Mouse (Mus musculus): ENCODE data around the gene Klkb1. TPM values are rescaled to one million over a fixed set of nuclear protein-coding genes. Genes with fewer than 3 reads are reported as not detected.

Klkb1 gene
- polyA plus RNA-seq, 1 experiment = not detected

DNA sequence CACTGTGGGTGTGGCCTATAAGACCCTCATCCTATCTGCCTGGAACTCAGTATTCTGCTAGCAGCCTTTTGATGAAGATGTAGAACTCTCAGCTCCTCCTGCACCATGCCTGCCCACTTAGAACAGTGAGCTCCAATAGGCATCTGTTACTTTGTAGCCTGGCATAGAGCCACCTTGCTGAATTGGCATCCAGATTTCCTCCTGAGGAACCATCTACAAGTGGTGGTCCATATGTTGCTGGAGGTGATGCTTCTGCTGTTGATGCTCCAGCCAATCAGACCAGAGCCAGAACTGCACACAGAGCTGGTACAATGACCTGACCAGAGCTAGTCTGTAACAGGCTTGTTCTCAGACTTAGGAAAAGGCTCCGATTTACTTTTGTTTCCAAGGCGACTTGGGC, 2.9 kb downstream of the Klkb1 start:
- H3K79me2 ChIP-seq (ENCODE audit: control insufficient read depth, insufficient read depth) = no peaks in the 10 kb centered on the region
- no peaks in the 10 kb centered on the region for H3K27me3 ChIP-seq (ENCODE audit: control insufficient read depth, insufficient read depth, insufficient read length)
- TF ChIP-seq USF1 (IDR thresholded peaks at IDR 0.05; ENCODE audit: low read depth) (no peak), CEBPB (IDR thresholded peaks at IDR 0.05; ENCODE audit: low read depth) (no peak), MAX (IDR thresholded peaks at IDR 0.05) (no peak)
- H3ac ChIP-seq (ENCODE audit: control insufficient read depth, insufficient read length, low read depth) = no peak overlapping the region
- H3K36me3 ChIP-seq (ENCODE audit: control insufficient read depth, insufficient read depth) = no peaks in the 10 kb centered on the region
- H3K79me3 ChIP-seq (ENCODE audit: low read depth) = no peaks in the 10 kb centered on the region
- H3K4me3 ChIP-seq (ENCODE audit: insufficient read depth, poor library complexity, severe bottlenecking) = no peak overlapping the region

DNA sequence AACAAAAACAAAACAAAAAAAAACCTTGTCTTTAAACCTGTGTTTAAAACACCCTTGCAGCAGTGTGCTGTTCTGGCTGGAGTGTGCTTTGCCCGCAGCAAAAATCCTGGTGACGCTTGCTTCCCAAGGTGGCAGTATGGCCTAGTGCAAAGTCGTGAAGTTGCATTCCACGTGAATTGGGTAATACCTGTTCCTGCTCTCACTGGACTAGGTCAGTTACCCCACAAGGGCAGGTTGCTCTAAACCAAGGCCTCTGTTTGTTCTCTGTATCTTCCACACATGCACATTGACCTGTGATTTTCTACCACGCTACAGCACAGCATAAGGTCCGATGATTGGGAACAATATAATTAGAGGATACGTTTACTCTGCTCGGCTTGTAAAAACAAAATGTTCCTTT, 13.0 kb downstream of the Klkb1 start:
- H3K79me2 ChIP-seq (ENCODE audit: control insufficient read depth, insufficient read depth) = no peaks in the 10 kb centered on the region
- no peaks in the 10 kb centered on the region for H3K27me3 ChIP-seq (ENCODE audit: control insufficient read depth, insufficient read depth, insufficient read length)
- no peaks in the 10 kb centered on the region for H3K79me3 ChIP-seq (ENCODE audit: low read depth)
- no peaks in the 10 kb centered on the region for H3K36me3 ChIP-seq (ENCODE audit: control insufficient read depth, insufficient read depth)
- H3K4me3 ChIP-seq (ENCODE audit: insufficient read depth, poor library complexity, severe bottlenecking) = no peak overlapping the region
- TF ChIP-seq CTCF (IDR thresholded peaks at IDR 0.05; ENCODE audit: control insufficient read depth, insufficient read depth, insufficient read length) = no peak
- TF ChIP-seq MAX (IDR thresholded peaks at IDR 0.05) = no peak
- TF ChIP-seq FOSL1 (IDR thresholded peaks at IDR 0.05; ENCODE audit: insufficient read depth, low read length, poor library complexity, severe bottlenecking) = no peak
- no peak for TF ChIP-seq MYOD1 (IDR thresholded peaks at IDR 0.05; ENCODE audit: control insufficient read depth, insufficient read length, low read depth)
- TF ChIP-seq USF1 (IDR thresholded peaks at IDR 0.05; ENCODE audit: low read depth) = no peak
- TF ChIP-seq MYOG (IDR thresholded peaks at IDR 0.05; ENCODE audit: control insufficient read depth, extremely low read depth, insufficient read length) = no peak
- TF ChIP-seq CEBPB (IDR thresholded peaks at IDR 0.05; ENCODE audit: low read depth) = no peak
- no peak overlapping the region for H3ac ChIP-seq (ENCODE audit: control insufficient read depth, insufficient read length, low read depth)

DNA sequence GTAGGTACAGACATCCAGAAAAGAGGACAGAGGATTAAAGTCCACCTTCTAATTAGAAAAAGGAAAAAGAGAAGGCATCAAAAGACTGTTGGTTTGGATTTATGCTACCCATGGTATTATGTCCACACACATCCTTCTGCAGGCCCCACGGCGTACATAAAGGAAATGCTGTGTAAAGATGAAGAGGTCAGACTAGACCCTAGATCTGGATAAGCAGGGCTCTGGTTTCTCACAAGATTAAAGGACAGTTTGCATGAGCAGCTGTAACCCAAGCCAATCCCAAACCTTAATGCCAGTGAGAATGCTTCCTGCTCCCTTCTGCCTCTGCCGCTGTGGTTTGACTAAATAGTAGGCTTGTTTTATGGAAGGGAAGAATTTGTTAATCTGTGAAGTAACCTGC, 17.2 kb downstream of the Klkb1 start:
- Histone ChIP-seq H3K27me3 (ENCODE audit: control insufficient read depth, insufficient read depth, insufficient read length) (no peaks in the 10 kb centered on the region), H3K79me3 (ENCODE audit: low read depth) (no peaks in the 10 kb centered on the region), H3K36me3 (ENCODE audit: control insufficient read depth, insufficient read depth) (no peaks in the 10 kb centered on the region), H3K79me2 (ENCODE audit: control insufficient read depth, insufficient read depth) (no peaks in the 10 kb centered on the region), H3ac (ENCODE audit: control insufficient read depth, insufficient read length, low read depth) (no peak overlapping the region), H3K4me3 (ENCODE audit: insufficient read depth, poor library complexity, severe bottlenecking) (no peak overlapping the region)
- TF ChIP-seq FOSL1 (IDR thresholded peaks at IDR 0.05; ENCODE audit: insufficient read depth, low read length, poor library complexity, severe bottlenecking) = no peak
- TF ChIP-seq CEBPB (IDR thresholded peaks at IDR 0.05; ENCODE audit: low read depth) = no peak
- no peak for TF ChIP-seq MAX (IDR thresholded peaks at IDR 0.05)
- no peak for TF ChIP-seq MYOD1 (IDR thresholded peaks at IDR 0.05; ENCODE audit: control insufficient read depth, insufficient read length, low read depth)
- no peak for TF ChIP-seq CTCF (IDR thresholded peaks at IDR 0.05; ENCODE audit: control insufficient read depth, insufficient read depth, insufficient read length)
- TF ChIP-seq MYOG (IDR thresholded peaks at IDR 0.05; ENCODE audit: control insufficient read depth, extremely low read depth, insufficient read length) = no peak
- no peak for TF ChIP-seq USF1 (IDR thresholded peaks at IDR 0.05; ENCODE audit: low read depth)

DNA sequence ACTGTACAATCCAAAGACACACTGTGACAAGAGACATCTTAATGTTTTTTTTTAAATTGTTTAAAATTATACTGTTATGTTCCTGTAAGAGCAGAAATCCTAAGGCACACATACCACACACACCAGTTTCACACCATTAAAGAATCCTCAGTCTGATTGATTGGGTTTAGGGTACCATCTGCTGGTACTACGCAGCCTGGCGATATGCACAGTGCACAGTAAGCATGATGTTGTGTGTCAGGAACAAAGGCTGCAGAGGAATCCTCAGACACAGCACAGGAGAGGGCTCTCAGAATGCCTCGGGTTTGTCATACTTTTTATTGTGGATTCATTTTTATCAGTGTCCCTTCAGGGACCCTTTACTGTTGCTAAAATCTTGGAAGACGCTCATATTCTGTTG, 20.3 kb downstream of the Klkb1 start:
- Histone ChIP-seq H3ac (ENCODE audit: control insufficient read depth, insufficient read length, low read depth) (no peak overlapping the region), H3K79me2 (ENCODE audit: control insufficient read depth, insufficient read depth) (no peaks in the 10 kb centered on the region), H3K36me3 (ENCODE audit: control insufficient read depth, insufficient read depth) (no peaks in the 10 kb centered on the region), H3K79me3 (ENCODE audit: low read depth) (no peaks in the 10 kb centered on the region), H3K4me3 (ENCODE audit: insufficient read depth, poor library complexity, severe bottlenecking) (no peak overlapping the region), H3K27me3 (ENCODE audit: control insufficient read depth, insufficient read depth, insufficient read length) (no peaks in the 10 kb centered on the region)
- TF ChIP-seq MAX (IDR thresholded peaks at IDR 0.05) = no peak
- TF ChIP-seq CTCF (IDR thresholded peaks at IDR 0.05; ENCODE audit: control insufficient read depth, insufficient read depth, insufficient read length) = no peak
- TF ChIP-seq USF1 (IDR thresholded peaks at IDR 0.05; ENCODE audit: low read depth) = no peak
- TF ChIP-seq MYOG (IDR thresholded peaks at IDR 0.05; ENCODE audit: control insufficient read depth, extremely low read depth, insufficient read length) = no peak
- no peak for TF ChIP-seq CEBPB (IDR thresholded peaks at IDR 0.05; ENCODE audit: low read depth)
- TF ChIP-seq FOSL1 (IDR thresholded peaks at IDR 0.05; ENCODE audit: insufficient read depth, low read length, poor library complexity, severe bottlenecking) = no peak
- TF ChIP-seq MYOD1 (IDR thresholded peaks at IDR 0.05; ENCODE audit: control insufficient read depth, insufficient read length, low read depth) = no peak

DNA sequence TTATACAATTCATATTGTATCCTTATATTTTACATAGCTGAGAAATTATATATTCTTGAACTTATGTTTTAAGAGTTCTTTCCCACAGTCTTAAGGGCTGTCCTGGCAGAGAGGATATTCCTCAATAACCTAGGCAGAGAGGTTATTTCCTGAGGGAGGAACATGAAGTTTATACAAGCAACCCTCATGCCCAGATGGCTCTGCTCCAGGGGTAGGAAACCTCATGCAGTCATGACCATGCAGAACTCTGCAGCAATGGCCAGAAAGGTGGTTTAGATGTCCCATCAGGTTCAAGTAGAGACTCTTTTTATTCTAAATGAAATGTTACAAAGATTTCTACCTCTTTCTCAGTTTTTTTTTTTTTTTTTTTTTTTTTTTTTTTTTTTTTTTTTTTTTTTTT, 25.6 kb downstream of the Klkb1 start:
- H3K4me3 ChIP-seq (ENCODE audit: insufficient read depth, poor library complexity, severe bottlenecking) = no peak overlapping the region
- H3K27me3 ChIP-seq (ENCODE audit: control insufficient read depth, insufficient read depth, insufficient read length) = no peaks in the 10 kb centered on the region
- H3ac ChIP-seq (ENCODE audit: control insufficient read depth, insufficient read length, low read depth) = no peak overlapping the region
- H3K79me3 ChIP-seq (ENCODE audit: low read depth) = no peaks in the 10 kb centered on the region
- H3K79me2 ChIP-seq (ENCODE audit: control insufficient read depth, insufficient read depth) = no peaks in the 10 kb centered on the region
- H3K36me3 ChIP-seq (ENCODE audit: control insufficient read depth, insufficient read depth) = no peaks in the 10 kb centered on the region
- TF ChIP-seq MYOG (IDR thresholded peaks at IDR 0.05; ENCODE audit: control insufficient read depth, extremely low read depth, insufficient read length) (no peak), CTCF (IDR thresholded peaks at IDR 0.05; ENCODE audit: control insufficient read depth, insufficient read depth, insufficient read length) (no peak), MAX (IDR thresholded peaks at IDR 0.05) (no peak), USF1 (IDR thresholded peaks at IDR 0.05; ENCODE audit: low read depth) (no peak), MYOD1 (IDR thresholded peaks at IDR 0.05; ENCODE audit: control insufficient read depth, insufficient read length, low read depth) (no peak), FOSL1 (IDR thresholded peaks at IDR 0.05; ENCODE audit: insufficient read depth, low read length, poor library complexity, severe bottlenecking) (no peak)

DNA sequence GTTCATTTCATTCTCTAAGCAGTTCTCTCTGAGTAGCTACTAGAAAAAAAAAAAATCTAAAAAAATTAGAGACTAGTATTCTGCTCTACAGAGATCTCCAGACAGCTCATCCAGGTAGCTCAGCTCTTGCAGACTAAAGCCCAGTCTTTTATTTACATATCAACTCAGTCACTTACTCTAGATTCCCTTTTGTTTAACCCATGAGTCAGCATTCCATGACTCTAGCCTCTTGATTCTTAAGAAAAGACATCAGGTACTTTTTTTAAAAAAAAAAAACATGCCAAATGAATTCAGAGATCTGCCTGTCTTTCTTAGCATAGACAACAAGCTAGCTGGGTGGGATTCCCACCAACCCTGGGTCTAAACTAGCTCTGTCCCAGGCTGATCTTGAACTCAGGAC, 26.2 kb downstream of the Klkb1 start:
- H3K36me3 ChIP-seq (ENCODE audit: control insufficient read depth, insufficient read depth) = no peaks in the 10 kb centered on the region
- TF ChIP-seq FOSL1 (IDR thresholded peaks at IDR 0.05; ENCODE audit: insufficient read depth, low read length, poor library complexity, severe bottlenecking) (no peak), CTCF (IDR thresholded peaks at IDR 0.05; ENCODE audit: control insufficient read depth, insufficient read depth, insufficient read length) (no peak), USF1 (IDR thresholded peaks at IDR 0.05; ENCODE audit: low read depth) (no peak), MAX (IDR thresholded peaks at IDR 0.05) (no peak), MYOD1 (IDR thresholded peaks at IDR 0.05; ENCODE audit: control insufficient read depth, insufficient read length, low read depth) (no peak)

More for the DNA sequence above, 26.2 kb downstream of the Klkb1 start:
- Histone ChIP-seq H3ac (ENCODE audit: control insufficient read depth, insufficient read length, low read depth) (no peak overlapping the region), H3K4me3 (ENCODE audit: insufficient read depth, poor library complexity, severe bottlenecking) (no peak overlapping the region), H3K79me2 (ENCODE audit: control insufficient read depth, insufficient read depth) (no peaks in the 10 kb centered on the region), H3K27me3 (ENCODE audit: control insufficient read depth, insufficient read depth, insufficient read length) (no peaks in the 10 kb centered on the region), H3K79me3 (ENCODE audit: low read depth) (no peaks in the 10 kb centered on the region)
